Mouse (Mus musculus) liver, adult 10 weeks (tissue): ENCODE measurements around the gene Itgb7. TPM values are rescaled to one million over a fixed set of nuclear protein-coding genes. Genes with fewer than 3 reads are reported as not detected.

Source experiments
- polyA plus RNA-seq: library from polyadenylated mRNA; stranded (reverse); fragments of 350-450 nt; fragmentation: Illumina TruSeq; extraction: RNeasy Lipid Tissue Mini Kit (QIAGEN cat#74804); gene quantifications from one replicate; pipeline ENCODE4 v1.2.3, GENCODE M21; 2014; ENCODE audit warnings: low read depth, low replicate concordance

Itgb7 gene
- 1.2 TPM for polyA plus RNA-seq

GRCm38 (mm10) chr15:102231748-102232147 is at the start of gene Itgb7:
Gene Itgb7, minus strand, starts transcription at chr15:102231944.

DNA sequence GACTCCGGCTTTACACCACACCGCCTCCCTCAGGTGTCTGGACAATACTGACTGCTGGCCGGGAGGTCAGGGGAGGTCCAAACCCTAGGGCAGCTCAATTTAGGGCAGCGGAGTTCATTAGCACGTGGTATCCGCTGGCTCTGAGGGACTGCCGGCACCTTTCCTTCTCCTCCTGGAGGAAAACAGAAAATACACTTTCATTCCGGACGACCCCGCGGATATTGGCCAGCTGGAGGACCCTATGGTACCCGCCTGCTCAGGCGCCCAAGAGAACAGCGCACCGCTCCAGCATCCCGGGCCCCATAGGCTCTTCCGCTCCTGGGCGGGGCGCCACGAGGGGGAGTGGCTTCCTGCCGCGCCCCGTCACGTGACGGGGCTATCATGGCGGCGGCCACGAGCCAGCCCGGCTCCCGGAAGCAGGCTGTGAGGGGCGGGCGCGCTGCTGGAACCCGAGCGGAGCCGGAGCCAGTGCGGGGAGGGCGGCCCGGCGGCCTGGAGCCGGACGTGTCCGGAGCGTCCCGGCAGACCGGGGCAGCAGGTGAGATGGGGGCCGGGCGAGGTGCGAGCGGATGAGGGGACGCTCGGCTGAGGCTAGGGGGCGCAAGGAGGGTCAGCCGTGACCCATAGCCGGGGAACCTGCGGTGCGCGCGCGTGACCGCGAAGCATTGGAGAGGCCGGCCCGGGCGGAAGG is 47.5 kb upstream of the Itgb7 start, which contains the start of gene Mfsd5:
Gene Mfsd5, plus strand, starts transcription at position 363 of the 691 bp plus-strand sequence.

DNA sequence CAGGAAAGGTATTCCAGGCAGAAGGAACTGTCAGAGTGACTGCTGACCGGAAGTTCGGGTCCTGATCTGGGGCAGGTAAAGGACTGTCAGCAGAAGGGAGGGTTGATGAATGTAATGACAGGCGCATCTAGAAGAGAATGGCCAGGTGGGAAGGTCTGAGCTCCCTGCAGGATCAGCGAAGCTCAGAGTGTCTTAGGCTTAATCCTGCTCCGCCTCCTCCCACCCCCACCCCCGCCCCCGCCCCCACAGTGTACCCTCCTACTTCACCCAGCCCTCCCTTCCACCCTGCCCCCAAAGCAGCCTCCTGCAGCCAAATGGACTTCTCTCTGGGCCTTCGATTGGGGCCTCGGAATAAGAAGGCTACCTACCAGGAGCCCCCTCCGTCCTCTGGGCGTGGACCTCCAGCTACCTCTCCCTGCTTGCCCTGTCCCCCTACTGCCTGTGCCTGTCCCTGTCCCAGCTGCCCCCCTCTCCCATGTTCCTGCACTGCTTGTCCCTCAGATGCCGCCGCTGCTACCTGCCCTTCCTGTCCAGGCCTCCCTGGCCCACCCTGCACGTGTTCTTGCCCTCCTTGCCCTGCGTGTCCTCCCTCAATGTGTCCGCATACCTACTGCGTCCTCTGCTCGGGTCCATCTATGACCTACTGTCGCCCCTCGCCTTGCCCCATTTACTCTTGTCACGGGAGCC is 38.7 kb upstream of the Itgb7 start, which contains the start of gene Gm9918:
Gene Gm9918, plus strand, starts transcription at position 290 of the 687 bp plus-strand sequence.

GRCm38 (mm10) chr15:102257202-102258075 is 25.7 kb upstream of the Itgb7 start, which contains the start of gene Rarg:
Gene Rarg, minus strand, starts transcription at chr15:102257517.

DNA sequence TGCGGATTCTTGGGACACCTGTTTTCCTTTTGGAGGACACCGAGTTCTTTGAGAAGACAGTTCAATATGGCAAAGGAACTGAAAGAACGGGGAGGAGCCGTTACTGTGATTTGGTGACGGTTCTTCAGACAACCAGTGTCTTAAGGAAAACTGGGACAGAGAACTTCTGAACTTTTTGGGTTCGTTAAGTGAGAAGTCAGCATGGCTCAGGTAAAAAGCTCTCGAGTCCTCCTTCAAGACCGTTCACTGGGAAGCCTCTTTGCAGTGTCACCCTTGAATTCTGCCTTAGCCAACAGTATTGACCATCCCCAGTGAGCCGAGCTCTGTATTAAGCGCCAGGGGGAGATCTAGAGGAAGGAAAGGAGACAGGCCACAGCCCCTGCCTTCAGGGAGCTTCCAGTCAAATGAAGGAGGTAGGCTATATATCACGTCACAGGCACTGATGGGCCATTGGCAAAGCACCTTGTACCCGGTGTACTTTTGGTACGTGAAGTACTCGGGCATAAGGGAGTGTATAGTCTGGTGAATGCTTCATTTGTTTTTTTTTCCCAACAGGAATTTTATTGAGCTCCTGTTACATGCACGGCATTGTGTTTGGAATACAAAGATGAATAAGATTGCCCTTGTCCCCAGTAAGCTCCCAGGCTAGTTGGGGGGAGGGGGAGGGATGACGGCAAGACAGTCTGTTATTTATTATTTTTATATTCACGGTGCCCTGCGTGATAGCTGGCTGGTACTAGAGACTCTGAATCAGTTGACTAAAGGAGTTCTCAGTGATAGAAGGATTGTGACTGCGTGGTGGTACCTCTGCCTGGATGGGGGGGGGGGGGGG is 26.9 kb downstream of the Itgb7 start, which contains the start of gene Csad:
Gene Csad, minus strand, starts transcription at position 51 of the 832 bp plus-strand sequence.

GRCm38 (mm10) chr15:102202971-102203834 is 28.5 kb downstream of the Itgb7 start, which contains the start of gene Zfp740:
Gene Zfp740, plus strand, starts transcription at chr15:102203249.

Other genes with a start within 250 kb of the Itgb7 start
- gene Krt8, start 227.5 kb downstream of the Itgb7 start, polyA plus RNA-seq: 16.7 TPM
- gene Krt18, start 203.8 kb downstream of the Itgb7 start, polyA plus RNA-seq: 19.0 TPM
- 130 TPM for gene Eif4b, start 158.2 kb downstream of the Itgb7 start, polyA plus RNA-seq
- gene Tns2, start 131.5 kb downstream of the Itgb7 start, polyA plus RNA-seq: 17.7 TPM
- gene Spryd3, start 95.7 kb downstream of the Itgb7 start, polyA plus RNA-seq: 0.85 TPM
- gene Igfbp6, start 87.6 kb downstream of the Itgb7 start, polyA plus RNA-seq: not detected
- gene Soat2, start 81.4 kb downstream of the Itgb7 start, polyA plus RNA-seq: 7.1 TPM
- gene Zfp740, start 28.7 kb downstream of the Itgb7 start, polyA plus RNA-seq: 9.0 TPM
- gene Csad, start 27.2 kb downstream of the Itgb7 start, polyA plus RNA-seq: 24.0 TPM
- 0.98 TPM for gene Rarg, start 25.6 kb upstream of the Itgb7 start, polyA plus RNA-seq
- gene Gm9918, start 38.6 kb upstream of the Itgb7 start, polyA plus RNA-seq: not detected
- 1.7 TPM for gene Mfsd5, start 47.5 kb upstream of the Itgb7 start, polyA plus RNA-seq
- not detected for gene Espl1, start 64.3 kb upstream of the Itgb7 start, polyA plus RNA-seq
- 50.1 TPM for gene Pfdn5, start 94.2 kb upstream of the Itgb7 start, polyA plus RNA-seq
- 10.0 TPM for gene Myg1, start 99.8 kb upstream of the Itgb7 start, polyA plus RNA-seq
- 2.5 TPM for gene Aaas, start 118.8 kb upstream of the Itgb7 start, polyA plus RNA-seq
- not detected for gene Sp7, start 135.2 kb upstream of the Itgb7 start, polyA plus RNA-seq
- 23.3 TPM for gene Sp1, start 174.2 kb upstream of the Itgb7 start, polyA plus RNA-seq
- not detected for gene Amhr2, start 213.4 kb upstream of the Itgb7 start, polyA plus RNA-seq
- gene Prr13, start 227.1 kb upstream of the Itgb7 start, polyA plus RNA-seq: 27.4 TPM
- gene Pcbp2, start 238.6 kb upstream of the Itgb7 start, polyA plus RNA-seq: 365 TPM